ENCODE assay signal across 15 mouse cellular contexts in genomic region chr13:98186179-98186578, GRCm38 (mm10). TPM values are rescaled to one million over a fixed set of nuclear protein-coding genes. Genes with fewer than 3 reads are reported as not detected.
DNase-seq lines count a peak whose midpoint lies in the region; TF ChIP-seq lines count a peak whose summit lies in the region.
"Had no signal": no experiment of that assay in that cellular context is flagged by ENCODE, and none has a peak within 500 bp of the region (broad histone marks: within the 10 kb centered on the region; RNA-seq: fewer than 3 reads in every experiment).

No protein-coding gene starts in this region.

- peak; percentile 35 to 50 for DNase-seq in cerebellum, postnatal 10 days
- DNase-seq in cerebellum, postnatal 14 days, result no peak
- DNase-seq in left cerebral cortex, postnatal 14 days (ENCODE audit: low spot score in 2 of 2), result peak; percentile 53 to 54
- DNase-seq in left cerebral cortex, postnatal 36 days (ENCODE audit: low spot score in 2 of 2), result no peak
- peak; percentile 42 for DNase-seq in MN1 (ENCODE audit: low spot score)
- DNase-seq in layer of hippocampus, adult 2 months (ENCODE audit: low spot score in 2 of 2), result no peak
- no peak for DNase-seq in adrenal gland, postnatal 25 days
- DNase-seq in kidney, adult 9 months, result no peak
- DNase-seq: cerebellum, adult 11-12 months; lung, postnatal 14 days; spleen, adult 18-20 months; thymus, postnatal 14 days had no signal

- no peak overlapping the region for H3K4me3 ChIP-seq in layer of hippocampus, adult 2 months
- H3K4me3 ChIP-seq: embryonic facial prominence, embryonic 13.5 days; kidney, embryonic 15.5 days; limb, embryonic 13.5 days had no signal

- TF ChIP-seq CTCF in layer of hippocampus, adult 2 months (conservative IDR thresholded peaks at IDR 0.05), result no peak

- intact Hi-C loops in left cerebral cortex, postnatal 14 days (cut with DNase I), result no loop called here
- intact Hi-C loops in left cerebral cortex, postnatal 36 days (cut with DNase I), result no loop called here

- H3K27ac ChIP-seq in layer of hippocampus, adult 2 months, result peak overlapping the region; percentile 60
- H3K27ac ChIP-seq: embryonic facial prominence, embryonic 13.5 days; kidney, embryonic 15.5 days; limb, embryonic 13.5 days had no signal

RNA-seq across cellular contexts. Expression of gene Arhgef28, which starts 20.1 kb away (rescaled TPM):
- total RNA-seq in left cerebral cortex, postnatal 14 days (2021), result 10 to 100 TPM; 37.6 to 40.5 TPM
- 10 to 100 TPM; 33.0 to 40.7 TPM for total RNA-seq in left cerebral cortex, postnatal 36 days (2021)
- total RNA-seq in layer of hippocampus, adult 2 months (2021), result 100 to 1,000 TPM; 103 to 110 TPM
- total RNA-seq in adrenal gland, postnatal 25 days (2021), result 16.0 and 19.8 TPM in 2 replicates

Comparison
In these comparisons a context has a peak if more than half of its experiments do, and no peak if none do; other contexts are left out.
1. DNase-seq: peak in cerebellum, postnatal 10 days (2 of 2), left cerebral cortex, postnatal 14 days (2 of 2) and MN1 (single experiment); none in cerebellum, postnatal 14 days (0 of 2), left cerebral cortex, postnatal 36 days (0 of 2), layer of hippocampus, adult 2 months (0 of 2), adrenal gland, postnatal 25 days (single experiment) and kidney, adult 9 months (single experiment).